Mouse (Mus musculus) kidney, adult 8-10 months (tissue): ENCODE measurements around the gene Eef1akmt2.

ENCODE experiments used
- DNase-seq, 2 experiments: peaks; one replicate each; pipeline ENCODE4 v3.0.0; 2022

Gene Eef1akmt2

DNA sequence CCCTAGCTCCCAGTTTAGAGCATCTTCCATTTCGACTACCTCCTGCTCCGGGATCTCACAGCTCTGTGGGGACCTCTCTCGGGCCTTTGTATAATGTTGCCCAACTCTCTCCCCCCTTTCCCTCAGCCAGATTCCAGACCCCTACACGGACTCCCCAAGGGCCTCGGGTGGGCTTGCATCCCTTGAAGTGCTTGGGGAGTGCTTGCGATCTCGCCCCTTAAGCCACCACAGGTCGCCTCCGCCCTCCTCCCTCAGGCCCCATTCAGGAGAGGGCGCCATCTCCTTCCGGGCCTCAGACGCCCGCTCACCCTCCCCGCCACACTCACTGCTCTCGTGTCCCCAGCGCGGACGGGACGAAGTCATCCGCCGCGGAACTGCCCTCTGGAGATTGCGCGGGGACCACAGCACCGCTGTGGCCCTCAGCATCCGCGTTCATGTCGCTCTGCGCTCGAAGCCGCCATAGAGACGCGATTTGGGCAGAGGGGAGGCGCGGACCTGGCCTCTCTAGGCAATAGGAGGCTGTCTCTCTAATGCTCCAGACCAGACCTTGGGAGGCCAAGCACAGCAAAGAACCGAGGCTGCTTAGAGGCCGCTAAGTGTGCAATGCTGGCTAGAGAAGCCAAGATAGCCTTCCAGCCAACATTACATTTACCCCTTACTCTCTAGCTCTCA is at the start of gene Eef1akmt2:
Gene Eef1akmt2 (minus strand): TSS at position 501 of the 672 bp plus-strand sequence.
- DNase-seq, result peak; percentile 83 to 85

DNA sequence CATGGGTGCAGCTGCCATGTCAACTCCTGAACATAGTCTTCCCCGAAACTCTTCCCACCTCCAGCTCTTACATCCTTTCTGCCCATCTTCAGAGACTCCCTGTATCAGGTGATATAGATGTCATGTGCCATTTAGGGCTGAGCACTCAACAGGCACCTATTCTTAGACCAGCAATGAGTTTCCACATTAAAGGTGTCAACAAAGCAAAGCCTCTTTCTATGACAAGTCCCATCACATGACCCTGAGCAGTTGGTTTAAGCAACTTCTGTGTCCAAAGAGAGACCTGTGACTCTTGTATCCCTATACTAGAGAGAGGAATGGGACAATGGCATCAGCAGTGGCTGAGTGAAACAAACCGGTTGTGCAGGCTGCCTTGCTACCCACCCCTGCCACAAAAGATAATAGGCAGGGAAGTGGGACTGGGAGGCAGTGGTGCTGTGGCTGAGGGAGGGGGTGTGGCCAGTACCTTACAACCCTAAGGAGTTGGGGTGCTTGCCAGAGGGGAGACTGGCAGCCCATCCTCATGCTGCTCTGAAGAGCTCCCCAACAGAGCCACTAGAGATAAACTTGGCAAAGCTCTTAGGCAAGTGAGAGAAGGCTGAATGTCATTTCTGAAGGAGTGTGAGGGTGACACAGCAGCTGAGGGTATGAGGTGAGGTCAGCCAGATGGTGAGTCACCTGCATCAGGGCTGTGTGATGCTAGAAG is 48.5 kb upstream of the Eef1akmt2 start:
- no peak for DNase-seq

DNA sequence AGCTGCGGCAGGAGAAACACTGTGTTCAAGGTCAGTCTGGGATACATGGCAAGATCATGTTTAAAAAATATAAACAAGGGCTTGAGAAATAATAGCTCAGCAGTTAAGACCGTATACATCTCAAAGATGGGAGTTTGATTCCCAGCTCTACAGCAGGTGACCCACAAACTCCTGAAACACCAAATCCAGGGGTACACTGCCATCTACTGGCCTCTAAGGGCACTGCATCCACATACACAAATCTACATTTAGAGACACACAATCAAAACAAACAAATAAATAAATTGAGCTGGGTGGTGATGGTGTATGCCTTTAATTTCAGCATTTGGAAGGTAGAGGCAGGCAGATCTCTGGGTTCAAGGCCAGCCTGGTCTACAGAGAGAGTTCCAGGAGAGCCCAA is 45.8 kb upstream of the Eef1akmt2 start:
- peak in 1 of 2 experiments; percentile 53 for DNase-seq

DNA sequence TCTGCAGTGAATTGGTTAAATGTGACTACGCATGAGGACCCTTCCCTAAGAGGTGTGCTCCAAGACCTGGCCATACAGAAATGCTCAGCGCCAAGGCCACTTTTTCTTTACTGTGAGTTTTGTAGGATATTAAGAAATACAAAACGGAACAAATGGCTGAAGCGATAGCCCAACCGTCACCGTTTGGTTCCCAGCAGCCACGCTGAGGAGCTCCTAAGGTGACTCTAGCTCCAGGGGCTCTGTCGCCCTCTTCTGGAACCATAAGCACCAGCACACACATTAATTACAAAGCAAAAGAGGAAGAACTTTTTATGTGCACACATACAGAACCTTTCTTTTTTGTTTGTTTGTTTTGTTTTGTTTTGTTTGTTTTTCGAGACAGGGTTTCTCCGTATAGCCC is 44.8 kb upstream of the Eef1akmt2 start:
- no peak for DNase-seq

DNA sequence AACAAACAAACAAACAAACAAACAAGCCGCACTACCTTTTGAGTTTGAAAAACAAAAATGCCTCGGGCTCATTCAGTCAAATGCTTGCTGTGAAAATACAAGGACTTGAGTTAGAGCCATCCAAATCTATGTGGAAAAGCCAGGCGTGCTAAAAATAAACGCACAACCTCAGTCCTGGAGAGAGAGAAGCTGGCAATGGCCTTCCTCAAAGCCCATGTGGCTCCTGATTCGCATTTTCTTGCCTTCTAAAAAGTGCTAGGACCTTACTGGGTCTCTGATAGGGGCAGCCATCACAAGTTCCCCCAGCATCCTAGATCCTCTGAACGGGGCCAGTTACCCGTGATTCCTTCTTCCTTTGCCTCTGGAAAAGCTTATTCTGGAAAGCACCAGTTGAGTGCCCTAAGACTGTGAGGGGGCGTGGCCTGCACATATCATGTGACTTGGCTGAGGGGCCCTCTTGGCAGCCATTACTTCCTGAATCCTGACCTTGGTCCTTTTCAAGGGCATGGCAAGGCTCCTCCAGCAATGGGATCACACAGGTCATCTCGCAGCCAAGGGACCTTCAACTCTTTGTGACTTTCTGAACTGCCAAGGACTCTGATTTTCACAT is 43.8 kb upstream of the Eef1akmt2 start:
- peak; percentile 49 to 54 for DNase-seq

DNA sequence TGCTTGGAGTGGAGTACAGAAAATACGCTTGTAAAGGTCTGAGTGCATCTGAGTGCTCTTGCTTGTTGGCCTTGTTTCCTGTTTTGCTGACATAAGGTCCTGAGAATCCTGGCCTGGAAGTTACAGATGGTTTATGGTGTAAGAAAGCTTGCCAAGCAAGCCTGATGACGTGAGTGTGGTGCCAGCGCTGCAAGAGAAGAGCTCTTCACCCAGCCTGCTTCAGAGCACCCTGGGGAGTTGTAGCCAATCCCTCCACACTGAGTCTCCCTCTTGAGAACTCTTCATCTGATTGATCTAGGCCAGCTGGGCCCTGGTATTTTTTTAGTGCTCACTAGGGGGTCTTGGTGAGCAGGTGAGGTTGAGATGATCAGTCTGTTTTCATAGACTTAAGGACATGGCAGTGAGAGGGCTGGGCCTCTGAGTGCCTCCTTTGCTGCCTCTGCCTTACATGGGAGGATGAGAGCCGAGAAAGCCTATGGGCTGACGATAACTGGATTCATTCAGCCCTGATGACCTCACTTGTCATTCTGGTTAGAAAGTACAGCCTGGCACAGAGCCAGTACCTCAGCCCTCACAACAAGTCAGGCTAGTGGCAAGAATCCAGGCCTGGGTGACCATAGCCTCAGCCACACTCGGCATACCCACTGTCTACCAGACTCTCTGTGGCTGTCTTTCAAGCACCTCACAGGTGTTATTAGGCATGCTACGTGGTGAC is 42.5 kb upstream of the Eef1akmt2 start:
- DNase-seq, result peak in 1 of 2 experiments; percentile 36

DNA sequence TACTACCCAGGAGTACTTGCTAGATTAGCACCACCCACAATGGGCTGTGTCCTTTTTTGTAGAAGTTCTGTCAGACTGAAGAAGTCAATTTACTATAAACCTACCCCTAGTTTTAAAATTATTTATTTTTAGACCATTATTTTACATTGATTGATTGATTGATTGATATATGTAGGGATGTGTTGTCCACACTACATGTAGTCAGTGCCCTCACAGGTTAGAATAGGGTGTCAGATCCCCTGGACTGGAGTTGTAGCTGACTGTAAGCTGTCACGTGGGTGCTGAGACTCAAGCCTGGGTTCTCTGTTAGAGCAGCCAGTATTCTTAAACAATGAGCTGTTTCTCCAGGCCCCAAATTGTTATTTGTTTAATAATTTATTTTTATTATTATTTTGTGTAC is 40.9 kb upstream of the Eef1akmt2 start:
- DNase-seq, result no peak

DNA sequence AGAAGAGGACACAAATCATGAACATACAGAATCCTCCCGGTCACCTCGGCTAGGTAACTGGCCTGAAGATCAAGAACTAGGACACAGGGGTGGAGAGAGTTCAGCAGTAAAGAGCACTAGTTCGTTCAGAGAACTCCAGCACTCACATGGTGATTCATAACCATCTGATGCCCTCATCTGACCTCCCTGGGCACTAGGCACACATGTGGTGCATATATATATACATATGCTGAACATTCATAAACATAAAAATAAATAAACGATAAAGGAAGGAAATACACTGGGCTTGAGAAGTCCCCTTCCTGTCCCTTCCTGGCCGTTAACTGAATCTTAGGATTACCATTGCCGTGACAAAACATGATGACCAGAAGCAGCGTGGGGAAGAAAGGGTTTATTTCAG is 40.3 kb upstream of the Eef1akmt2 start:
- no peak for DNase-seq

DNA sequence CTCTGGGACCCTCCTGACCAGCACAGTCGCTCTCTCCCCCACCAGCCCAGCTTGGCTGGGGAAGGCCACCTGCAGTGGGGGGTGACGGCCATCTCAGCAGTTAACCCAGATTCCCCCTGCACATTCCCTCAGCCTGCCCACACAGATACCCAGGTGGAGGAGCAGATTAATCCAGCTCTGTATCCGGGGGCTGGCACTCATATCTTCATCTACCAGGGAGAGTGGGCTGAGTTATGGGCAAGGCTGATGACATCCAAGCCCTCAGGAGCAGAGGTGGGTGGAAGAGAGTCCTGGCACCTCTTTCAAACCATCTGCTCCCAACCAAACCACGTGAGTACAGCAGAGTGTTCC is 39.8 kb upstream of the Eef1akmt2 start:
- no peak for DNase-seq

DNA sequence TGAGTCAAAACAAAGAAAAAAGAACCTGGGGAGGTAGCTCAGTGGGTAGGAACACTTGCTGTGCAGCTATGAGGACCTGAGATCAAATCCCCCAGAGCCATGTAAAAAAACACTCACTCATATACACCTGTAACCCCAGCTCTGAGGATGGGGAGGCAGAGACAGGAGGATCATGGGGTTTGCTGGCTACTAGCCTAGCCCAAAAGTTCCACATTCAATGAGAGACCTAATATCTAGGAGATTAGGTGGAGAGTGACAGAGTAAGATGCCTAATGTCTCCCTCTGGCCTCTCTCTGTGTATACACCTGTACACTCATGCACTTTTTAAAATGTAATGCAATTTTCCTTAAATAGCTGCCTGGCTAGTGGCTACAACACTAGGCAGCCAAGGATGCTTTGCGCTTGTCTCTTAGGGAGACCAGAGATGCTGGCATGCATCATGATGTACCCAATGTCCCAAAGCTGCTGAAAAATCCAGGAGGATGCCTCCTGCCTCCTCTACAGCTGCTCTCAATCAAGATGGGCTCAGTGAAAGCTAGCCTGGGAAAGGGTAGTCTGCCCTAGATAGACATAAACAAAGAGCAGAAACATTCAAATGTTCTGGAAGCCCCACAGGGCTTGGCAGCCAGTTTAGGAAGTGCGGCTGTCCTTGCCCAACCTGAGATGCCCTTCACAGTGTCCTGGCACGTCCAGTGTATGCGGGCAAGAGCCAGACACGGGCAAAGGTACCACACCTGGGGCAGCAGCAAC is 39.3 kb upstream of the Eef1akmt2 start:
- DNase-seq, result peak in 1 of 2 experiments; percentile 49

DNA sequence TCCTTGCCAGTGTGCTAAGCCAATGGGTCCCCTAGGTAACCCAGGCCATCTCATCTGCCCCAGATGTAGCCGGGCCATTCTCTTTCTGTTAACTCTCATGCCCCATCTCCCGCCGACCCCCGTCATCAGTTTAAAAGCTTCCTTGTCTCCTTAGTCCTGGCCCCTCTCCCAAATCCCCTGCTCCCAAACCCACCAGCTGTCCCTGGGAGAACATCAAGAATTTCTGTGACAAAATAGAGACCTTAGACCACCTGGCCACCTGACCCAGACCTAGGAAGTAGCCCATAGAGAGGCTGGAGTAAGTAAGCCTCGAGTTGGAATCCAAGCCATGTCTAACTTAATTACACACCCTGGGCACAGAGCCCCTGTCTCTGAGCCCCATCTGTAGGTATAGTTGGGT is 37.7 kb upstream of the Eef1akmt2 start:
- DNase-seq, result no peak

DNA sequence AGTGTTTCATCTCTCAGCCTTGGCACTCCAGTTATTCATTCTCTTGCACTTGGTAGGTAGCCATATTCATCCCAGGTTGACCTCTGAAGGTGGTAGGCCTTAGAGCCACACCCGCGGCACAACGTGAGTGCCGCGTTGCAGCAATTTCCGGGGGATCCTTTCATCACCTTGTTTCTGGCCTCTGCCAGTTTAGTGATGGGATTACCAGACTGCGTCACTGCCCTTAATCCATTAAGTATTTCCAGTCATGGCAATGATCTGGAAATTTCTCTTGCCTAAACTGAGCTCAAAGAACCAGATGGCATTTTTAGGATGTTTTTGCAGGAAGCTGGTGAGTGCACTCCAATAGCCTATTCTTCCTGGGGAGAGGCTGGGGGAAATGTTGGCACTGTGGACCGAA is 37.2 kb upstream of the Eef1akmt2 start:
- no peak for DNase-seq

DNA sequence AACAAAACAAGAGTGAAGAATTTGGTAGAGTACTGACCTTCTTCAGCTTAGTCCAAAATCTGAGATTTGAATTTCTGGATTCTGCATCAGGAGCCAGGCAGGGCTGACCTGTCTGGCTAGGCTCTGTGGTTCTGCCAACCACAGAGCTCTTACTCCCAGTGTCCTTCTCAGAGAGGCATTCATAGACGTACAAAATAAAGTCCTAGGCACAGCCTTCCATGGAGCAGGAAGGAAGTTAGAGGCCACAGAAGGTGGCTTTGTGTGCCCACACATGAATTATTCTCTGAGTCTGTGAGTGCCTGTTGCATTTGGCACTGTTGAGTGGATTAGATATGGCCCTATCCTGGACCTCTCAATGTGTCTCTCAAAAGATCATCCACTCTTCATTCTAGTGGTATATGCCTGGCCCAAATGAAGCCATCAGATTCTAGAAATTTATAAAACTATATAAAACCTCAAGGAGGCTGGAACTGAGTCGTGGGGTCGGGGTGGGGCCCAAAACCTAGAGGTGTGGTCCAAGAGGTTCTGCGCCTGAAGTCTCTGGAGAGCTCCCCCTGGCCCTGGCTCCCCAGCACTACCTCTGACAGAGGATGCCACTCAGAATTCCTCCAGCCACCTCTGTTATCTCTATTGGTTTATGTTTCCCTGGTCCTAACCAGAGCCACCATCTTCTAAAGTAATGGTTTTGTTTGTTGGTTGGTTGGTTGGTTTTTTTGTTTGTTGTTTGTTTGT is 36.2 kb upstream of the Eef1akmt2 start:
- DNase-seq, result no peak

DNA sequence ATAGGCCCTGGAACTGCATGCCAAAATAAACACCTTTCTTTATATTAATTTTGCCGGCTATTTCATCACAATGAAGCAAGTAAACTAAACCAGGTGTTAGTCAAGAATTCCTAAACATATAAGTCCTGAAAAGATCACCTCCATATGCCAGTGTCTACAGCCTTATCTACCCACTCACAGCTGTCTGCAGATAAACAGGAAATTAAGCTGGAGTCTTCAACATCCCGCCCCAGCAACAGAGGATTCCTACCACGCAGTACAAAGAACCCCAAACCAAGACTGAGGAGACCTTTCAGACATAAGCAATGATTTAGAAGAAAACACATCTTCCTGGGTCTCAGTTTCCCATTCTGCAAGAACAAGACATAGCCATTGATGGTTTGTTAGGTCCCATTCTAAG is 35.6 kb upstream of the Eef1akmt2 start:
- no peak for DNase-seq

DNA sequence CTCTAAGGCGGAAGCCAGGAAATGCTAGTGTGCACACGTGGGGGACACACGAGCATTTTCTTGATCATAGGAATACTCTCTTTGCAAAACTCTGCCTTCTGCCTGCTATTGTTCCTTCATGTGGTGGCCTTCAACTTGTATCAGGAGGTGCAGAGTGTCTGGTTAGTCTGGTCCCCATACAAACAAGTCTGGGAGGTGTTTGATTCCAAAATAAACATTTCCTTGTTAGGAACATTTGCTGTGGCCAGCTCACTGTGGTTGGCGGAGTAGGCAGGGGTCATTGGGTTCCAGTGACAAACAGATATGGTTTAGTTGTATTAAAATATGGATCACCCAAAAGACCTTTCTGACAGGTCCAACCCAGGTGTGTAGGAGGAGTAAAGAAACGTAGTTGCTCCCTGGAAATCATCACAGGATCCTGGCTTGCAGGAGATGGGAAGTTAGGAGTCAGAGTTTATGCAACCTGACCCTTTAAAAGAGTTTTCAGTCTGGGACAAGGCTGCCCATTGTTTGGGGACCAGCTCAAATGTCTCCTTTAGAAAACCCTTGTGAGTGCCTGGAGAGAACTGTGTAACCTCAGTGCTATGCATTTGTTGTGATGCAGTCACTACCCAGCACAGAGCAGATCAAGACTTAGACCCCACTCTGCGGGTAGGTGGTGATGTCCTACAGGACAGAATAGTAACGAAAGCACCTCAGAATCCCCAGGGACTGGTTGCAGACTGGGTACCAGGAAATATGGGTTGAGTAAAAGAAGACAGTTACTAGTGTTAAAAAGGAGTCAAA is 34.7 kb upstream of the Eef1akmt2 start:
- DNase-seq, result no peak

DNA sequence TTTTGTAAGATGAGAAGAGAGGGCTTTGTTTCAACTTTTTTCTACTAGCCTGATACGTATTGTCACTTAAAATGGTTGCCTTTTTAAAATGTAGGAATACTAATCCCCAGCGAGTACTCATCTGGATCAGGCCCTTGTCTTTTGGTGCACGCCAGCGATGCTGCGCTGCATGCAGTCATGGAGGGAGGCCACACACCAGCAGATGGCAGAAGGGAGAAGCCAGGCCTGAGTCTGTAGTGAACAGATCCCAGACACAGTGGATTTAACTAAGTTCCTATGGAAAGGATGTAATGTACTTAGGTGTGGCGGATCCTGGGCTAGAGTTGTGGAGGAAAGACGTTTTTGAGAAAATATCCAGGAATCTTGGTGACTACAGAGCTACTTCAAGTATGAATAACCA is 31.6 kb upstream of the Eef1akmt2 start:
- DNase-seq, result no peak

DNA sequence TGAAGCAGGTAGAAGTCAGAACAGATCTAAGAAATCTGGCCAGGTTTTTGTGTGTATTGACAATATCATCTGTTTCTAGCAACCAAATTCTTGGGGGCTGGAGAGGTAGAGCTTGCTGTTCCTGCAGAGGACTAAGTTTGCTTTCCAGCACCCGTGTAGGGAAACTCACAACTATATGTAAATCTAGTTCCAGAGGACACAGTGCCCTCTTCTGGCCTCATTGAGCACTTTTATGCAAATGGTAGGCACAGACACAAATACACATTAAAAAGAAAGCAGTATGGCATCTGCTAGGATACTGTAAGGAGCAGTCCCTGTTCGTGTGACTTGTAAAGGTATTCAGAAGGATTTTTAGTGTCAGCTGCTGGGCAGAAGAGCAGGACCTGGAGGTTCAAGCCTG is 29.9 kb upstream of the Eef1akmt2 start:
- DNase-seq, result no peak

DNA sequence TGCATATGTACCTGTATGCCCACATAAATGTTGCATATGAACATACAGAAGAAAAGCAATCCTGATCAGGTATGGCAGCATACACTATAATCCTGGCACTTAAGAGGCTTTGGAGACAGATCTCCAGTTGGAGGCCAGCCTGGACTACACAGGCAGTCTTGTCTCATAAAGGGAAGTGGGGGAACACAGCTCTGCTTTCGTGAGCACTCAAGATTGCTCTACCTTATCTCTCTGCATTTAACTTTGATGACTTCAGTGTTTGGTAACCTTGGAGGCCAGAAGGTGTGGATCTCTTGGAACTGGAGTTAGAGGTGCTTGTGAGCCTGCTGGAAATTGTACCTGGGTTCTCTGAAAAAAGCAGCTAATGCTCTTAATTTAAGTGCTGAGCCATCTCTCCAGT is 27.8 kb upstream of the Eef1akmt2 start:
- no peak for DNase-seq

DNA sequence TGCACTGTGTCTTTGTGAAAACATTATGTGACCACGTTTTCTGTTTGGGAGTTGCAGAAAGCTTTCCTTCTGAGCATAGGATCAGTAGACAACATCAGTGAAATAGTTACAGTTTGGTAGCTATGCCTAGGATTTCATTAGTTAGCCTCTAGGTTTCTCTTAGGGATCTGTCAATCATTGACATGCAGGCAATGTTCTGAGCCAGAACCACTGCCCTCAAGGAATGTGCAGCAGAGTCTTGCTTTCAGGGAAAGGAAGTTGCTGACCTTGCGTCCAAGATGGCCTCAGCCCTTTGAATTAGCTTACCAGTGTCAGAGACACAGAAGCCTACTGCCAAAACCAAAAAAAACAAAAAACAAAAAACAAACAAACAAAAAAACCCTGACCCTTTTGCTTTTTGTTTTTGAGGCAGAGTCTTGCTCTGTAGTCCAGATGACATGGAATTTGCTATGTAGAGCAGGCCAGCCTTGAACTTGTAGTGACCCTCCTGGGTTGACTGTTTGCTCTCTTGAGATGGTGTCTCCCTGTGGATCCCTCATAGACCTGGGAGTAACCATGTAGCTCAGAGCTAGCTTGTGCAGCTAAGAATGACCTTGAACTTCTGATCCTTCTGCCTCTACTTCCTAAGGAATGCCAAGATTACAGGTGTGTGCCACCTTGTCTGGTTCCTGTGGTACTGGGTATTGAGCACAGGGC is 23.1 kb upstream of the Eef1akmt2 start:
- peak; percentile 75 to 89 for DNase-seq

DNA sequence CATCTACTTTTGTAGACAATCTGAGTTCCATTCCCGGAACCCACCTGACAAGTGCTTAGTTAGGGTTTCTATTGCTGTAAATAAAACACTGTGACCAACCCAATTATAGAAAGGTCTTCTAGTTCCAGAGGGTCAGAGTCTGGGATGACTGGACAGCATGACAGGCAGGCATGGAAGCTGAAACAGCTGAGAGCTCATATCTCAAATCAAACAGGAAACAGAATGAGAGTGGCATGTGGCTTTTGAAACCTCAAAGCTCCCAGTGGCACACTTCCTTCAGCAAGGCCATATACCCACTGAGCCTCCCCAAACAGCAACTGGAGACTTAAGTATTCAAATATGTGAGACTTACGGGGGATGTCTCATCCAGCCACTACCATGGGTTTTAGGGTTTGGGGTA is 20.6 kb upstream of the Eef1akmt2 start:
- DNase-seq, result no peak

DNA sequence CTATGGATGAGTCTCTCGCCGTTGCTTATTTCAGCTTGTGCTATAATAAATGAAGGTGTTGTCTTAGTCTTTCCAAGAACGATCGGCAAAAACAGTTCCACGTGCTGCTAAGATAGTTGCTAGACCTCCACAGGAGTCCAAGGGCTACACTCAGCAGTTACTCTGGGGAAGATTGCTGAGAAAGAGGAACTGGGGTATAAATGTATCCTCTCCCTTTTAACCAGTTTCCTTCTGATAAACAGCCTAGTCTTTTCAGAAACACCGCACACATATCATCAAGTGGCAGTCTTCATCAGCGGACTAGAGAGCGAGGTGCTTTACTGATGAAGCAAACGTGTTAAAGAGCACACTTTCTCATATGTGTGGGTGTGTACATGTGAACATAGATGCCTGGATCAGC is 13.8 kb upstream of the Eef1akmt2 start:
- DNase-seq, result no peak
